Mouse (Mus musculus): ENCODE results near the gene Cux1.

DNA sequence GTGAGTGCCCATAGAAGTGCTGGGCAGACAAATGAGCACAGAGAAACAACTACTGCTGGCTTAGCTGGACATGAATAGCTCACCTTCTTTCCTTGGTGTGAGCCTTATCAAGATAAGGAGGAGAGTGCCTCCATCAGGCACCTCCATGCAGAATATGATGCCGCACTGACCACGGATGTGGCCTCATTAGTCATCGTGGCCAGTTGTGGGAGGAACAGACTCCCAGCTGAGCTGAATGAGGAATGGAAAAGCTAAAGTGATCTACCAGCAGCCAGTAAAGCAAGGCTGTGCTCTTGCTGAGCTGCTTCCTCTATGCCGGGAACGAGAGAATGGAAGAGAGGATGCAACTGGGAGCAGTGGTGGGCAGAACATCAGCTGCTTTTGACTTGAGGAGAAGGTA is 101.9 kb downstream of the Cux1 start:
- TF ChIP-seq CTCF (IDR thresholded peaks at IDR 0.05; ENCODE audit: insufficient read depth, low read depth, low read length): no peak
- no peak for TF ChIP-seq POLR2A (IDR thresholded peaks at IDR 0.05; ENCODE audit: insufficient read depth, low read depth, low read length)

Measured in olfactory bulb, adult 2 months (tissue).